Mouse (Mus musculus): ENCODE measurements around the gene Anln.
"Not testable (repeated sequence)": the region's sequence is repeated elsewhere in the genome, so short reads cannot be mapped to it uniquely, and the experiment has no call there.

Anln gene

GRCm38 (mm10) chr9:22314066-22314465, 74.9 kb downstream of the Anln start:
- DNase-seq, result no peak

DNA sequence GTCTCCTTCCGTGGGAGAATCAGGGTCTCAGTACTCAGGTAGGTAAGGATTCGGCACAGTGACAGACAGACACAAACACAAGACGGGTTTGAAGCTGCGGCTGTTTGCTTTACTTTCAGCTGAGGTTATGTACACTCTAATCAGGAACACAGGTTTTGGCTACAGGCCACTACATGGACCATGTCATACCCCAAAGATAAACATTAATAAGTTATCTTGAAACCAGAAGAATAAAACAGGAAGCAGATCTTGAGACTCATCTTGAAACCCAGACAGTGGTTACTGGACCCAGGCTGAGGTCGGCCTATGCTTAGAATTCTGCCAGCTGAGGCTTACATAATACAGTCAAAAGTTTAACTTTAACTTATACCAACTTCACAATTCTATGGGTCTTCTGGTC, 75.8 kb downstream of the Anln start:
- DNase-seq, result peak; percentile 53

DNA sequence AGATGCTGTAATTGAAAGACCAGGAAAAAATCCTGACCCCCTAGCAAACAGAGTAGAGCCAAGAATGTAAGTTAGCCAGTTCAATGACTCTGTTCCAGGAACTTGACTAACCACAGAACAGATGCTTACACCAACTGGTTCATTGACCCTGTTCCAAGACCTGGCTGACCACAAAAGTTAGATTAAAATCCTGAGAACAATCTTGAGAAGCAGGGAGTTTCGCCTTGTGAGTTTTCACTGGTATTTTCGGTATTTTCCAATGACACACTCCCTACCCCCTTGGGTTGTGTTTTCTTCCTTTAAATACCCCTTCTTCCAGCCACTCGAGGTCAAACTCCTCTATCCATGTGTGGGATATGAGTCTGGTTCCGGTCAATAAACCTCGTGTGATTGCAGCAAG, 79.3 kb downstream of the Anln start:
- peak; percentile 35 for DNase-seq

GRCm38 (mm10) chr9:22307920-22308262, 81.1 kb downstream of the Anln start:
- not testable (repeated sequence) for DNase-seq

DNA sequence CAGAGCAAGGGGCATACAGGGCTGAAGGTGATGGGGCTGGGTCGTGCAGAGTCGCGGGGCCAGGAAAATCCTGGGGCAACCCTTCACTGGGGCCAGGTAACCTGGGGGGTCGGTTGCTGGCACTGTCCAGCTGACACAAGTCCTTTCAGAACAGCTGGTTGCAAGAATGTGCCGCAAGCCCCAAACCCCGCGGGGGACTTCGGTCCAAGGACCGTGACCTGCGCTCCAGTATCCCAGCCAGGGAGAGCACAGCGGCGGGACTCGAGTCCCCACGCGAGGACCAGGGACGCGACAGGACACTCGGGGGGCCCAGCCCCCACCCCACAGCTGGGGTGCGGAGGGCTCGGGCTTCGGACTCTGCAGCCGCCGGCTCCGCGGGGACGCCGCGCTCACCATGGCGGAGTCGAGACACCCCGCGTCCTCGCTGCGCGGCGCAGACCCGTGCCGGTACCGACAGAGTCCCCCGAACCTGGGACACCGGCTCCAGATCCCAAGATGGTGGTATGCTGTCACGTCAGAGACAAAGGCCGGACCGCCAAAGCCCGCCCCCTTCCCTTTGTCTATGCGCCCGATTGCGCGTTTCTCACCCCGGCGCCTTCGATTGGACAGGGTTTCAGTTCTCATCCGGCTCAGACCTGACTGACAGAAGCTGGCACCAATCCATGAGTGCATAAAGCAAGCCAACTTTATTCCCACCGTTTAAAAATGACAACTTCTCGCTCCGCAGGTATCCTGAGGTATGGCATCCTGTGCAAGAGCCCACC, 81.7 kb downstream of the Anln start, which contains the start of gene Zfp810:
Gene Zfp810 (minus strand): TSS at position 493 of the 764 bp plus-strand sequence.
- peak; percentile 95 for DNase-seq

DNA sequence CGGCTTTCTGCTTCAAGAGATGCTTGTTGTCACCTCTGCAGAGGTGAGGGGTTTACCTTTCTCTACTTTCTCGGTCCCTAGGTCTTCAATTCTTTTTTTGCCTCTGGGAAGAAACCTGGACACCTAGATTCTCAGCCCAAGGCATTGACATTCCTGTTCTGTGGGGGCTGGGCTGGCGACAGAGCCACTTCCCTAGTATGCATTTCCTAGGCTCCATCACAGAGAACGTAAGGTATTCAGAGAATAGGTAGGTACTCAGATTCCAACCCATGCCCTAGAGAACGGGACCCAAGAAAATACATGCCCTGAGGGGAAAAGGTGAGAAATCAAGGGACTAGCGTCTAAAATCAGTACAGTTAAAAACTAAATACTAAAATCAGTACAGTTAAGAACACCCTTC, 82.3 kb downstream of the Anln start:
- no peak for DNase-seq

DNA sequence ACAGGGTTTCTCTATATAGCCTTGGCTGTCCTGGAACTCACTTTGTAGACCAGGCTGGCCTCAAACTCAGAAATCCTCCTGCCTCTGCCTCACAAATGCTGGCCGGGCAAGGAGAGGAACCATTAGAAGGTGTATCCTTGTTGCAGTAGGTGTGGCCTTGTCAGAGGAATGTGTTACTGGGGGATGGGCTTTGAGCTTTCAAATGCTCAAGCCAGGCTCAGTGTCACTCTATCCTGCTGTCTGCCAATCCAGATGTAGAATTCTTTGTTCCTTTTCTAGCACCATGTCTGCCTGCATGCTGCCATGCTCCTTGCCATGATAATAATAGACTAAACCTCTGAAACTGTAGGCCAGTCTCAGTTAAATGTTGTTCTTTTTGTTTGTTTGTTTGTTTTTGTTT, 86.8 kb downstream of the Anln start:
- no peak for DNase-seq
